Mouse (Mus musculus) MEL (cell line): ENCODE measurements at regions not wholly inside any gene's neighbourhood (a gene's known extent, or its start where the extent isn't known, plus 50 kb on each side); places are given as distances from the start of the nearest gene placed in this dataset.

Experiments used
- DNase-seq: peaks from one replicate; pipeline ENCODE4 v3.0.0; 2011; ENCODE audit warnings: low read depth, low spot score
- H3K27ac ChIP-seq: 2 replicates; pipeline ENCODE4 v1.5.1; 2012; ENCODE audit warnings: low read depth, mild to moderate bottlenecking, control low read depth, low read length, moderate library complexity; ENCODE audit not compliant: control insufficient read depth
- H3K27me3 ChIP-seq, 2 experiments: fragments of 150-350 bp in 1 of 2; sonication (generic) in 1 of 2; 2 replicates each; pipeline ENCODE4 v1.6.1; 2012; ENCODE audit warnings: low read length in 2 of 2, mild to moderate bottlenecking in 2 of 2, improper control_type of control experiment in 1 of 2, moderate library complexity in 1 of 2; ENCODE audit not compliant: insufficient read depth in 2 of 2, control insufficient read depth in 1 of 2
- H3K36me3 ChIP-seq, 2 experiments: 2 replicates each; pipeline ENCODE4 v1.6.1; 2012 to 2014; ENCODE audit warnings: low read length in 2 of 2, improper control_type of control experiment in 1 of 2, inconsistent platforms in 1 of 2, mild to moderate bottlenecking in 1 of 2; ENCODE audit not compliant: insufficient read depth in 2 of 2, control insufficient read depth in 1 of 2
- H3K4me1 ChIP-seq, 2 experiments: fragments of 150-350 bp in 1 of 2; sonication (generic) in 1 of 2; 2 replicates each; pipeline ENCODE4 v1.6.1; 2012; ENCODE audit warnings: low read length in 2 of 2, improper control_type of control experiment in 1 of 2, mild to moderate bottlenecking in 1 of 2; ENCODE audit not compliant: insufficient read depth in 2 of 2, control insufficient read depth in 1 of 2
- H3K4me3 ChIP-seq, 2 experiments: fragments of 150-350 bp in 1 of 2; sonication (generic) in 1 of 2; 2 replicates each; pipeline ENCODE4 v1.5.1; 2012; ENCODE audit warnings: low read depth in 2 of 2, low read length in 2 of 2, mild to moderate bottlenecking in 2 of 2, moderate library complexity in 2 of 2, control low read depth in 1 of 2, improper control_type of control experiment in 1 of 2; ENCODE audit not compliant: control insufficient read depth in 1 of 2, insufficient read depth in 1 of 2
- H3K79me2 ChIP-seq: 2 replicates; pipeline ENCODE4 v1.6.1; 2012; ENCODE audit warnings: mild to moderate bottlenecking, low read length, moderate library complexity; ENCODE audit not compliant: control insufficient read depth, poor library complexity, insufficient read depth
- H3K9ac ChIP-seq: 2 replicates; pipeline ENCODE4 v1.6.1; 2012; ENCODE audit warnings: low read depth, mild to moderate bottlenecking, control low read depth, low read length, moderate library complexity; ENCODE audit not compliant: control insufficient read depth, poor library complexity, severe bottlenecking
- H3K9me3 ChIP-seq: fragments of 150-350 bp; sonication (generic); replicated peaks from 2 replicates; pipeline ENCODE4 v1.6.1; 2012; ENCODE audit warnings: mild to moderate bottlenecking, low read length, improper control_type of control experiment, moderate library complexity; ENCODE audit not compliant: insufficient read depth
- CHD1 ChIP-seq: IDR thresholded peaks from 2 replicates; pipeline ENCODE4 v1.6.1; 2012; ENCODE audit warnings: low read depth, mild to moderate bottlenecking, inconsistent platforms, low read length, improper control_type of control experiment
- CTCF ChIP-seq, 3 experiments: IDR thresholded peaks in 2 of 3; conservative IDR thresholded peaks in 1 of 3; 2 replicates each; pipeline ENCODE4 v1.5.1; 2011 to 2012; ENCODE audit warnings: low read length in 3 of 3, low read depth in 2 of 3, mild to moderate bottlenecking in 2 of 3, improper control_type of control experiment in 1 of 3, inconsistent platforms in 1 of 3, mixed read lengths in 1 of 3, moderate library complexity in 1 of 3; ENCODE audit not compliant: control insufficient read depth in 1 of 3, insufficient read depth in 1 of 3, poor library complexity in 1 of 3, severe bottlenecking in 1 of 3
- E2F4 ChIP-seq: IDR thresholded peaks from 2 replicates; pipeline ENCODE4 v1.6.1; 2011; ENCODE audit warnings: low read depth, low read length, improper control_type of control experiment, borderline replicate concordance
- ELF1 ChIP-seq: IDR thresholded peaks from 2 replicates; pipeline ENCODE4 v1.6.1; 2014; ENCODE audit warnings: low read depth, mild to moderate bottlenecking, inconsistent platforms, low read length, improper control_type of control experiment, moderate library complexity
- ETS1 ChIP-seq: IDR thresholded peaks from 2 replicates; pipeline ENCODE4 v1.6.1; 2012; ENCODE audit warnings: low read depth, mild to moderate bottlenecking, inconsistent platforms, low read length, improper control_type of control experiment, moderate library complexity
- GATA1 ChIP-seq: IDR thresholded peaks from 2 replicates; pipeline ENCODE4 v1.6.1; 2011; ENCODE audit warnings: low read depth, low read length, improper control_type of control experiment
- HCFC1 ChIP-seq: IDR thresholded peaks from 2 replicates; pipeline ENCODE4 v1.6.1; 2012; ENCODE audit warnings: low read depth, mild to moderate bottlenecking, inconsistent platforms, low read length, improper control_type of control experiment, moderate library complexity
- JUND ChIP-seq: IDR thresholded peaks from 2 replicates; pipeline ENCODE4 v1.6.1; 2011; ENCODE audit warnings: low read depth, mild to moderate bottlenecking, improper control_type of control experiment, low read length
- KAT2A ChIP-seq: conservative IDR thresholded peaks from 2 replicates; pipeline ENCODE4 v1.6.1; 2012; ENCODE audit warnings: low read depth, low read length, improper control_type of control experiment, inconsistent platforms
- MAFK ChIP-seq: IDR thresholded peaks from 2 replicates; pipeline ENCODE4 v1.6.1; 2011; ENCODE audit warnings: low read depth, mild to moderate bottlenecking, low read length, improper control_type of control experiment, borderline replicate concordance
- MAX ChIP-seq: IDR thresholded peaks from 2 replicates; pipeline ENCODE4 v1.6.1; 2011; ENCODE audit warnings: low read length, improper control_type of control experiment
- MEF2A ChIP-seq: IDR thresholded peaks from 2 replicates; pipeline ENCODE4 v1.6.1; 2014; ENCODE audit warnings: low read depth, mild to moderate bottlenecking, inconsistent platforms, low read length, improper control_type of control experiment; ENCODE audit not compliant: poor library complexity, insufficient replicate concordance, severe bottlenecking; ENCODE audit errors: extremely low read depth
- POLR2AphosphoS5 ChIP-seq: IDR thresholded peaks from 2 replicates; pipeline ENCODE4 v1.6.1; 2012; ENCODE audit warnings: low read depth, borderline replicate concordance, mild to moderate bottlenecking, inconsistent platforms, low read length, moderate library complexity, mixed read lengths
- RAD21 ChIP-seq: IDR thresholded peaks from 2 replicates; pipeline ENCODE4 v1.6.1; 2011; ENCODE audit warnings: mild to moderate bottlenecking, low read depth, low read length, improper control_type of control experiment
- RCOR1 ChIP-seq: IDR thresholded peaks from 2 replicates; pipeline ENCODE4 v1.6.1; 2012; ENCODE audit warnings: low read depth, mild to moderate bottlenecking, inconsistent platforms, low read length, improper control_type of control experiment
- SIN3A ChIP-seq: IDR thresholded peaks from 2 replicates; pipeline ENCODE4 v1.6.1; 2012; ENCODE audit warnings: low read length, improper control_type of control experiment, inconsistent platforms
- SMC3 ChIP-seq: IDR thresholded peaks from 2 replicates; pipeline ENCODE4 v1.6.1; 2011; ENCODE audit warnings: low read depth, low read length, improper control_type of control experiment
- TAL1 ChIP-seq: IDR thresholded peaks from 2 replicates; pipeline ENCODE4 v1.6.1; 2012; ENCODE audit warnings: mild to moderate bottlenecking, inconsistent platforms, low read length, moderate library complexity, mixed read lengths
- TBP ChIP-seq: IDR thresholded peaks from 2 replicates; pipeline ENCODE4 v1.8.0; 2011; ENCODE audit warnings: low read depth, low read length, improper control_type of control experiment
- TCF12 ChIP-seq: IDR thresholded peaks from 2 replicates; pipeline ENCODE4 v1.6.1; 2014; ENCODE audit warnings: low read depth, mild to moderate bottlenecking, inconsistent platforms, low read length, improper control_type of control experiment, moderate library complexity
- UBTF ChIP-seq: IDR thresholded peaks from 2 replicates; pipeline ENCODE4 v1.6.1; 2012; ENCODE audit warnings: low read depth, mild to moderate bottlenecking, inconsistent platforms, low read length, improper control_type of control experiment, moderate library complexity, borderline replicate concordance; ENCODE audit not compliant: insufficient read depth
- USF1 ChIP-seq: IDR thresholded peaks from 2 replicates; pipeline ENCODE4 v1.6.1; 2014; ENCODE audit warnings: low read depth, mild to moderate bottlenecking, inconsistent platforms, low read length, improper control_type of control experiment, moderate library complexity
- USF2 ChIP-seq, 2 experiments: IDR thresholded peaks; 2 replicates each; pipeline ENCODE4 v1.6.1; 2011 to 2012; ENCODE audit warnings: improper control_type of control experiment in 2 of 2, low read length in 2 of 2, borderline replicate concordance in 1 of 2, inconsistent platforms in 1 of 2, low read depth in 1 of 2, mild to moderate bottlenecking in 1 of 2; ENCODE audit not compliant: insufficient read depth in 1 of 2
- ZC3H11A ChIP-seq: IDR thresholded peaks from 2 replicates; pipeline ENCODE4 v1.6.1; 2012; ENCODE audit warnings: low read depth, mild to moderate bottlenecking, inconsistent platforms, low read length, improper control_type of control experiment
- ZKSCAN1 ChIP-seq: IDR thresholded peaks from 2 replicates; pipeline ENCODE4 v1.6.1; 2012; ENCODE audit warnings: low read depth, mild to moderate bottlenecking, inconsistent platforms, low read length, improper control_type of control experiment, moderate library complexity
- ZMIZ1 ChIP-seq: IDR thresholded peaks from 2 replicates; pipeline ENCODE4 v1.6.1; 2012; ENCODE audit warnings: low read depth, mild to moderate bottlenecking, inconsistent platforms, low read length, improper control_type of control experiment, moderate library complexity
- ZNF384 ChIP-seq: IDR thresholded peaks from 2 replicates; pipeline ENCODE4 v1.6.1; 2012; ENCODE audit warnings: low read depth, mild to moderate bottlenecking, inconsistent platforms, low read length, improper control_type of control experiment

DNA sequence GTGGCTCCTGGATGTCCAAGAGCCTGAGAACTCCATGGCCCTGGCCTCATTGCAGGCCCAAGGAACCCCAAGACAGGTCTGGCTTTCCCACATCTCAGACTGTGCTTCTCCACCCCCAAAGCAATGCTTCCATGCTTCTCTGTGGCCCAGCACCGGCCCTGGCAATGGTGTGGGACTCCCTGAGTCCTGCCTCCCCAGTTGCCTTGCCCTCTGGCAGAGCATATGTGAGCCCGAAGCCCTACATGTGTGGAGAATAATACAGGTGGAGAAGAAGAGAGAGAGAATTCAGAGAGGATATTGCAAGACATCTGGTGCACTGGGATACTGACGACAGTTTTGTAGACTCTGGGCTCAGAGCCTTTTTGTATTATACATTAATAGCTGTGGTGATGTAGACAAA is 269.8 kb upstream of the Crim1 start:
- H3K27ac ChIP-seq: no peak overlapping the region
- no peaks in the 10 kb centered on the region for H3K9me3 ChIP-seq
- no peaks in the 10 kb centered on the region for H3K36me3 ChIP-seq
- H3K4me1 ChIP-seq: no peaks in the 10 kb centered on the region
- H3K9ac ChIP-seq: no peak overlapping the region
- TF ChIP-seq RCOR1 (no peak), ZC3H11A (no peak), JUND (no peak), CHD1 (no peak), E2F4 (no peak), TAL1 (no peak), HCFC1 (no peak), POLR2AphosphoS5 (no peak), ZNF384 (no peak), ELF1 (no peak), ZMIZ1 (no peak), USF2 (IDR thresholded peaks at IDR 0.05; ENCODE audit: borderline replicate concordance in 1 of 2, insufficient read depth in 1 of 2, low read depth in 1 of 2, low read length in 2 of 2) (no peak), CTCF (IDR thresholded peaks at IDR 0.05 in 2 of 3, conservative IDR thresholded peaks at IDR 0.05 in 1 of 3; ENCODE audit: control insufficient read depth in 1 of 3, insufficient read depth in 1 of 3, low read depth in 2 of 3, low read length in 3 of 3, poor library complexity in 1 of 3, severe bottlenecking in 1 of 3) (no peak), TCF12 (no peak), ETS1 (no peak)
- TF ChIP-seq, all 39 proteins: peak for 0
- Histone ChIP-seq H3K27me3 (no peaks in the 10 kb centered on the region), H3K79me2 (no peaks in the 10 kb centered on the region), H3K4me3 (no peak overlapping the region)
- no peak for DNase-seq

DNA sequence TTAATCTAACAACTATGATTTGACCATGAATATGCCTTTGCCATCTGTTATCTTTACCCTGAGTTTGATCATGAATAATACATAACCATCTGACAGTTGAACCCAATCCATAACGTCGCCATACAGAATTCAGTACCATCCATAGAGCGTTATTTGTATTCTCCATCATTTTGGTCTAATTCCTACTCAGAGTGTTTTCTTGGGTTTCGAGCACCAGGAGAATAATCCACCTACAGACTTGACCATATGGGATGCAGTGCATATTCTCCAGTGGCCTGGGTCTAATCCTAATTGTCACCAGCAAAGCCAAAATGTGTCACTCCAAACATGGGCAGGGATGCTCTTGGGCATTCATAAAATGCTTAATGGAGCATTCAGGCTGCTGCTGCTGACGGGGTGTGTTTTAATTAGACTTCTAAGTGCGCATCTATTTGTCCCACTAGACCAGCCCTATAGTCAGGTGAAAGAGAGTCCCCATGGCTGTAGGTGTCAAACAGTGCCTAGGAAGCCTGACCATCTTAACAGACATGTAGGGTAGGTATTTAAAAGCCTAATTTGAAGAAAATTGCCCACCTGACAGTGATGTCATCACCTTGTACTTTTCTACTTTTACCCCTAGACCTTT is 269.0 kb upstream of the Crim1 start:
- no peaks in the 10 kb centered on the region for H3K36me3 ChIP-seq
- no peak overlapping the region for H3K9ac ChIP-seq
- no peak for DNase-seq
- no peaks in the 10 kb centered on the region for H3K4me1 ChIP-seq
- no peak overlapping the region for H3K27ac ChIP-seq
- no peaks in the 10 kb centered on the region for H3K27me3 ChIP-seq
- H3K4me3 ChIP-seq: no peak overlapping the region
- H3K9me3 ChIP-seq: no peaks in the 10 kb centered on the region
- TF ChIP-seq GATA1: no peak
- TF ChIP-seq KAT2A: no peak
- no peak for TF ChIP-seq CHD1
- TF ChIP-seq RAD21: no peak
- no peak for TF ChIP-seq POLR2AphosphoS5
- TF ChIP-seq TBP: no peak
- TF ChIP-seq TAL1: no peak
- no peak for TF ChIP-seq ZKSCAN1
- no peak for TF ChIP-seq UBTF
- TF ChIP-seq USF1: no peak
- no peak for TF ChIP-seq MAFK
- no peak for TF ChIP-seq MEF2A
- TF ChIP-seq ELF1: no peak
- no peak for TF ChIP-seq SMC3
- no peak for TF ChIP-seq JUND
- no peak for TF ChIP-seq SIN3A
- no peak for TF ChIP-seq MAX
- H3K79me2 ChIP-seq: no peaks in the 10 kb centered on the region
